Mouse (Mus musculus) forebrain, embryonic 11.5 days (tissue): Measurements from ENCODE around the gene Tigar. TPM values are rescaled to one million over a fixed set of nuclear protein-coding genes. Genes with fewer than 3 reads are reported as not detected.

Source experiments
- ATAC-seq: fragments of 200-750 bp; cut with Nextera tagmentation; replicated peaks from 2 replicates; pipeline ENCODE4 v1.8.0; 2017; ENCODE audit warnings: moderate TSS enrichment; ENCODE audit not compliant: low FRiP score
- DNase-seq: peaks from one replicate; pipeline ENCODE4 v3.0.0-alpha.2; 2017; ENCODE audit warnings: low spot score
- H3K27ac ChIP-seq: fragments of 300-500 bp; sonication (generic); 2 replicates; pipeline ENCODE4 v1.5.1; 2014; ENCODE audit warnings: low read depth, low read length
- H3K27me3 ChIP-seq: fragments of 300-500 bp; sonication (generic); 2 replicates; pipeline ENCODE4 v1.6.1; 2014; ENCODE audit warnings: mild to moderate bottlenecking, low read length, mixed read lengths; ENCODE audit not compliant: control insufficient read depth, insufficient read depth
- H3K36me3 ChIP-seq: fragments of 300-500 bp; sonication (generic); 2 replicates; pipeline ENCODE4 v1.6.1; 2014; ENCODE audit warnings: mild to moderate bottlenecking, low read length, moderate library complexity, mixed read lengths; ENCODE audit not compliant: control insufficient read depth, insufficient read depth
- H3K4me1 ChIP-seq: fragments of 300-500 bp; sonication (generic); replicated peaks from 2 replicates; pipeline ENCODE4 v1.6.1; 2014; ENCODE audit warnings: low read length, mixed read lengths; ENCODE audit not compliant: control insufficient read depth, insufficient read depth
- H3K4me2 ChIP-seq: fragments of 300-500 bp; sonication (generic); 2 replicates; pipeline ENCODE4 v1.6.1; 2014; ENCODE audit warnings: low read depth, mild to moderate bottlenecking, low read length, moderate library complexity, mixed read lengths; ENCODE audit not compliant: severe bottlenecking
- H3K4me3 ChIP-seq: fragments of 300-500 bp; sonication (generic); 2 replicates; pipeline ENCODE4 v1.5.1; 2014; ENCODE audit warnings: low read depth, low read length
- H3K9ac ChIP-seq: fragments of 300-500 bp; sonication (generic); 2 replicates; pipeline ENCODE4 v1.6.1; 2014; ENCODE audit warnings: low read length
- H3K9me3 ChIP-seq: fragments of 300-500 bp; sonication (generic); 2 replicates; pipeline ENCODE4 v1.6.1; 2016; ENCODE audit warnings: low read length, mixed read lengths; ENCODE audit not compliant: control insufficient read depth
- WGBS: fragments of 180-500 bp; shearing (Covaris S2); extraction: QIAGEN DNeasy Blood & Tissue Kit; methylation state at CpG from one replicate; pipeline ENCODE4 v1.1.7; 2014; 5-methylcytosine and 5-hydroxymethylcytosine counted together
- polyA plus RNA-seq: library from polyadenylated mRNA; unstranded; fragments of >200 nt; fragmentation: Nextera tagmentation; extraction: Ambion mirVana; gene quantifications from 2 replicates; pipeline ENCODE4 v1.2.1, GENCODE M21; 2014

The Tigar gene
- polyA plus RNA-seq, 1 experiment from 2014 or later = 6.8 TPM

- no peak for ATAC-seq
These were observed 64.4 kb downstream of the Tigar start for GRCm38 (mm10) chr6:127044909-127045308.

More at GRCm38 (mm10) chr6:127044909-127045308, 64.4 kb downstream of the Tigar start:
- 65% methylated on average over 6 of the region's 6 CpGs for WGBS
- H3K9ac ChIP-seq = no peak overlapping the region
- no peak for DNase-seq
- H3K27me3 ChIP-seq = no peaks in the 10 kb centered on the region
- no peak overlapping the region for H3K27ac ChIP-seq
- no peak overlapping the region for H3K4me2 ChIP-seq
- no peaks in the 10 kb centered on the region for H3K9me3 ChIP-seq
- no peak overlapping the region for H3K4me3 ChIP-seq
- H3K36me3 ChIP-seq = no peaks in the 10 kb centered on the region
- no peaks in the 10 kb centered on the region for H3K4me1 ChIP-seq

Other genes with a start within 250 kb of the Tigar start
- not detected in 2 replicates for gene Dyrk4, start 187.7 kb downstream of the Tigar start, polyA plus RNA-seq
- gene Rad51ap1, start 170.0 kb downstream of the Tigar start, polyA plus RNA-seq = 82.0 and 104 TPM in 2 replicates
- gene D6Wsu163e, start 169.6 kb downstream of the Tigar start, polyA plus RNA-seq = 19.7 and 19.8 TPM in 2 replicates
- not detected in 2 replicates for gene Fgf6, start 94.0 kb downstream of the Tigar start, polyA plus RNA-seq
- gene Fgf23, start 36.7 kb downstream of the Tigar start, polyA plus RNA-seq = not detected in 2 replicates
- gene Ccnd2, start 42.6 kb upstream of the Tigar start, polyA plus RNA-seq = 1,258 and 1,292 TPM in 2 replicates